Comparison of ENCODE assay signal across 17 mouse cellular contexts in genomic region chr2:35208931-35209665, GRCm38 (mm10). TPM values are rescaled to one million over a fixed set of nuclear protein-coding genes. Genes with fewer than 3 reads are reported as not detected.
A peak's percentile ranks its signal among the peaks of the same experiment; 100 is the strongest.
DNase-seq lines count a peak whose midpoint lies in the region; ATAC-seq and TF ChIP-seq lines count a peak whose summit lies in the region.
"Had no signal": no experiment of that assay in that cellular context is flagged by ENCODE, and none has a peak within 500 bp of the region (broad histone marks: within the 10 kb centered on the region; RNA-seq: fewer than 3 reads in every experiment).

No protein-coding gene starts in this region.

- no peak for TF ChIP-seq CTCF in MEL (IDR thresholded peaks at IDR 0.05 in 2 of 3, conservative IDR thresholded peaks at IDR 0.05 in 1 of 3; ENCODE audit: control insufficient read depth in 1 of 3, insufficient read depth in 1 of 3, low read depth in 2 of 3, low read length in 3 of 3, poor library complexity in 1 of 3, severe bottlenecking in 1 of 3)
- no peak for TF ChIP-seq CTCF in layer of hippocampus, adult 2 months (conservative IDR thresholded peaks at IDR 0.05)

- 59% methylated on average over 8 of the region's 8 CpGs for WGBS in stomach, embryonic 16.5 days
- WGBS in forebrain, embryonic 16.5 days = 74% methylated on average over 8 of the region's 8 CpGs

- peak overlapping the region; percentile 20 to 52 for H3K4me3 ChIP-seq in MEL (ENCODE audit: control insufficient read depth in 1 of 2, insufficient read depth in 1 of 2, low read depth in 2 of 2, low read length in 2 of 2)
- H3K4me3 ChIP-seq in stomach, embryonic 16.5 days (replicated peaks; ENCODE audit: low read length) = no peak overlapping the region
- no peak overlapping the region for H3K4me3 ChIP-seq in forebrain, embryonic 16.5 days (replicated peaks; ENCODE audit: low read length)
- no peak overlapping the region for H3K4me3 ChIP-seq in layer of hippocampus, adult 2 months
- H3K4me3 ChIP-seq: forebrain, embryonic 13.5 days; gastrocnemius, adult 2 months; heart, embryonic 10.5 days; myocyte had no signal

- H3K27me3 ChIP-seq in MEL (ENCODE audit: control insufficient read depth in 1 of 2, insufficient read depth in 2 of 2, low read length in 2 of 2) = no peaks in the 10 kb centered on the region
- no peaks in the 10 kb centered on the region for H3K27me3 ChIP-seq in stomach, embryonic 16.5 days (ENCODE audit: control insufficient read depth, insufficient read depth, low read length)
- H3K27me3 ChIP-seq in forebrain, embryonic 16.5 days (replicated peaks; ENCODE audit: control insufficient read depth, insufficient read depth, low read length) = no peaks in the 10 kb centered on the region

- peak; percentile 24 for DNase-seq in thymus, postnatal 0 days (ENCODE audit: low spot score)
- DNase-seq in thymus, postnatal 14 days = no peak
- peak; percentile 80 for DNase-seq in MEL (ENCODE audit: low read depth, low spot score)
- DNase-seq in layer of hippocampus, adult 2 months (ENCODE audit: low spot score in 2 of 2) = no peak
- DNase-seq: cerebellum, adult 11 months; cerebellum, postnatal 36 days; gastrocnemius, adult 2 months; heart, postnatal 36 days; layer of hippocampus, adult 9-11 months; thymus, adult 18-20 months had no signal

- no peak for TF ChIP-seq RAD21 in MEL (IDR thresholded peaks at IDR 0.05; ENCODE audit: low read depth, low read length)

- TF ChIP-seq POLR2A in MEL (IDR thresholded peaks at IDR 0.05; ENCODE audit: control insufficient read depth in 1 of 2, insufficient read depth in 1 of 2, low read depth in 1 of 2, low read length in 2 of 2, poor library complexity in 1 of 2) = 0 out of 4 replicates have a peak, but pooled peaks of 1 of the 2 experiments have one; percentile 27

- H3K4me1 ChIP-seq in MEL (ENCODE audit: control insufficient read depth in 1 of 2, insufficient read depth in 2 of 2, low read length in 2 of 2) = peaks cover 6 to 27% of the 10 kb centered on the region in 2 experiments; a peak in 3 of 4 replicates
- H3K4me1 ChIP-seq in stomach, embryonic 16.5 days (ENCODE audit: control insufficient read depth, insufficient read depth, low read length) = no peaks in the 10 kb centered on the region
- no peaks in the 10 kb centered on the region for H3K4me1 ChIP-seq in forebrain, embryonic 16.5 days (replicated peaks; ENCODE audit: control insufficient read depth, insufficient read depth, low read length)
- H3K4me1 ChIP-seq: forebrain, embryonic 13.5 days had no signal

- no peak overlapping the region for H3K4me2 ChIP-seq in stomach, embryonic 16.5 days (ENCODE audit: low read depth, low read length)
- no peak overlapping the region for H3K4me2 ChIP-seq in forebrain, embryonic 16.5 days (ENCODE audit: low read length)
- H3K4me2 ChIP-seq: forebrain, embryonic 13.5 days had no signal

- peak overlapping the region; percentile 51 for H3K9ac ChIP-seq in MEL (ENCODE audit: control insufficient read depth, low read depth, low read length, poor library complexity, severe bottlenecking)
- no peak overlapping the region for H3K9ac ChIP-seq in stomach, embryonic 16.5 days (ENCODE audit: low read length)
- no peak overlapping the region for H3K9ac ChIP-seq in forebrain, embryonic 16.5 days (replicated peaks; ENCODE audit: low read depth, low read length)
- H3K9ac ChIP-seq: forebrain, embryonic 13.5 days; liver, embryonic 14.5 days had no signal

- ATAC-seq in inflammation-experienced regulatory T-cells, adult 6 months = peak; percentile 64
- no peak for ATAC-seq in stomach, embryonic 16.5 days (ENCODE audit: insufficient read depth, low FRiP score)
- no peak for ATAC-seq in forebrain, embryonic 16.5 days
- ATAC-seq: forebrain, embryonic 13.5 days had no signal

- no peaks in the 10 kb centered on the region for H3K79me2 ChIP-seq in MEL (ENCODE audit: control insufficient read depth, insufficient read depth, low read length, poor library complexity)

- H3K27ac ChIP-seq in MEL (ENCODE audit: control insufficient read depth, low read depth, low read length) = peak overlapping the region; percentile 69
- 0 out of 2 replicates have a peak overlapping the region, but pooled peaks have one; percentile 12 for H3K27ac ChIP-seq in stomach, embryonic 16.5 days (ENCODE audit: low read length)
- no peak overlapping the region for H3K27ac ChIP-seq in forebrain, embryonic 16.5 days (ENCODE audit: low read length)
- H3K27ac ChIP-seq in layer of hippocampus, adult 2 months = no peak overlapping the region
- H3K27ac ChIP-seq: forebrain, embryonic 13.5 days; gastrocnemius, adult 2 months; heart, embryonic 10.5 days; liver, embryonic 14.5 days had no signal

- TF ChIP-seq EP300 in MEL (IDR thresholded peaks at IDR 0.05; ENCODE audit: low read depth in 1 of 2, low read length in 2 of 2) = peak in 1 of 2 experiments; percentile 25; a peak in 3 of 4 replicates

- H3K9me3 ChIP-seq in MEL (replicated peaks; ENCODE audit: insufficient read depth, low read length) = no peaks in the 10 kb centered on the region
- no peaks in the 10 kb centered on the region for H3K9me3 ChIP-seq in stomach, embryonic 16.5 days (replicated peaks; ENCODE audit: control insufficient read depth, low read length)
- no peaks in the 10 kb centered on the region for H3K9me3 ChIP-seq in forebrain, embryonic 16.5 days (ENCODE audit: control insufficient read depth, low read length)
- H3K9me3 ChIP-seq: forebrain, embryonic 13.5 days; heart, embryonic 10.5 days had no signal

- H3K36me3 ChIP-seq in MEL (ENCODE audit: control insufficient read depth in 1 of 2, insufficient read depth in 2 of 2, low read length in 2 of 2) = peaks cover 0 to 15% of the 10 kb centered on the region in 2 experiments; a peak in 2 of 4 replicates
- no peaks in the 10 kb centered on the region for H3K36me3 ChIP-seq in stomach, embryonic 16.5 days (ENCODE audit: control insufficient read depth, insufficient read depth, low read length)
- H3K36me3 ChIP-seq in forebrain, embryonic 16.5 days (ENCODE audit: control insufficient read depth, insufficient read depth) = no peaks in the 10 kb centered on the region
- H3K36me3 ChIP-seq: heart, embryonic 10.5 days had no signal

TF ChIP-seq in MEL, 35 proteins besides CTCF, POLR2A, EP300 and RAD21 (continues in another document):
- TF ChIP-seq TBP (IDR thresholded peaks at IDR 0.05; ENCODE audit: low read depth, low read length) (0 out of 2 replicates have a peak, but pooled peaks have one; percentile 38), MYB (IDR thresholded peaks at IDR 0.05; ENCODE audit: low read depth, low read length) (no peak), SMC3 (IDR thresholded peaks at IDR 0.05; ENCODE audit: low read depth, low read length) (no peak; the same call in 1 of the 2 replicates), RCOR1 (IDR thresholded peaks at IDR 0.05; ENCODE audit: low read depth, low read length) (no peak), USF2 (IDR thresholded peaks at IDR 0.05; ENCODE audit: borderline replicate concordance in 1 of 2, insufficient read depth in 1 of 2, low read depth in 1 of 2, low read length in 2 of 2) (peak in 1 of 2 experiments; percentile 48; a peak in 1 of 4 replicates), SIN3A (IDR thresholded peaks at IDR 0.05; ENCODE audit: low read length) (peak; percentile 38), HCFC1 (IDR thresholded peaks at IDR 0.05; ENCODE audit: low read depth, low read length) (peak; percentile 56), ZKSCAN1 (IDR thresholded peaks at IDR 0.05; ENCODE audit: low read depth, low read length) (no peak), MXI1 (IDR thresholded peaks at IDR 0.05; ENCODE audit: low read depth, low read length) (peak; percentile 56; the same call in 1 of the 2 replicates), POLR2AphosphoS2 (IDR thresholded peaks at IDR 0.05; ENCODE audit: low read length) (no peak), ETS1 (IDR thresholded peaks at IDR 0.05; ENCODE audit: low read depth, low read length) (peak; percentile 23; the same call in 1 of the 2 replicates), E2F4 (IDR thresholded peaks at IDR 0.05; ENCODE audit: borderline replicate concordance, low read depth, low read length) (no peak), ZMIZ1 (IDR thresholded peaks at IDR 0.05; ENCODE audit: low read depth, low read length) (no peak), GATA1 (IDR thresholded peaks at IDR 0.05; ENCODE audit: low read depth, low read length) (no peak), KAT2A (conservative IDR thresholded peaks at IDR 0.05; ENCODE audit: low read depth, low read length) (no peak), MAZ (IDR thresholded peaks at IDR 0.05; ENCODE audit: low read depth, low read length) (no peak), USF1 (IDR thresholded peaks at IDR 0.05; ENCODE audit: low read depth, low read length) (peak; percentile 85), GABPA (IDR thresholded peaks at IDR 0.05; ENCODE audit: low read depth, low read length) (0 out of 2 replicates have a peak, but pooled peaks have one; percentile 17), TAL1 (IDR thresholded peaks at IDR 0.05; ENCODE audit: low read length) (no peak), CHD1 (IDR thresholded peaks at IDR 0.05; ENCODE audit: low read depth, low read length) (no peak), NRF1 (IDR thresholded peaks at IDR 0.05; ENCODE audit: insufficient read depth, low read depth, low read length, poor library complexity, severe bottlenecking) (no peak)

RNA-seq across cellular contexts. Expression of gene Rab14, which starts 8.2 kb away (rescaled TPM):
- polyA plus RNA-seq in thymus, postnatal 0 days (2015; fragmentation: Nextera tagmentation; extraction: Ambion mirVana) = 309 and 366 TPM in 2 replicates
- 27.2 and 28.1 TPM in 2 replicates for total RNA-seq in MEL (2012; rRNA removed)
- 10 to 100 TPM; 78.1 to 81.6 TPM for polyA plus RNA-seq in MEL (2012; ENCODE audit: insufficient read depth in 1 of 2, insufficient read length in 2 of 2, low read depth in 1 of 2, low replicate concordance in 2 of 2, missing spikeins in 1 of 2)
- polyA plus RNA-seq in inflammation-experienced regulatory T-cells, adult 6 months (2017; shearing (Covaris generic)) = 100 to 1,000 TPM; 103 to 133 (median 130) TPM
- 292 and 332 TPM in 2 replicates for polyA plus RNA-seq in stomach, embryonic 16.5 days (2015; fragmentation: Nextera tagmentation; extraction: Ambion mirVana)
- polyA plus RNA-seq in forebrain, embryonic 16.5 days (2015; fragmentation: Nextera tagmentation; extraction: Ambion mirVana) = 405 and 452 TPM in 2 replicates
- 100 to 1,000 TPM; 234 to 238 TPM for total RNA-seq in layer of hippocampus, adult 2 months (2021)

RNA-seq across cellular contexts. Expression of gene Gsn, which starts 47.1 kb away (rescaled TPM):
- polyA plus RNA-seq in thymus, postnatal 0 days (2015; fragmentation: Nextera tagmentation; extraction: Ambion mirVana) = 139 TPM in 2 replicates
- total RNA-seq in MEL (2012; rRNA removed) = 6.0 and 8.0 TPM in 2 replicates
- 1 to 10 TPM in 1 of 2 experiments, not detected in 1; 8.2 TPM for polyA plus RNA-seq in MEL (2012; ENCODE audit: insufficient read depth in 1 of 2, insufficient read length in 2 of 2, low read depth in 1 of 2, low replicate concordance in 2 of 2, missing spikeins in 1 of 2)
- 10 to 100 TPM; 16.2 to 28.8 (median 25.4) TPM for polyA plus RNA-seq in inflammation-experienced regulatory T-cells, adult 6 months (2017; shearing (Covaris generic))
- polyA plus RNA-seq in stomach, embryonic 16.5 days (2015; fragmentation: Nextera tagmentation; extraction: Ambion mirVana) = 386 and 449 TPM in 2 replicates
- 16.7 and 22.3 TPM in 2 replicates for polyA plus RNA-seq in forebrain, embryonic 16.5 days (2015; fragmentation: Nextera tagmentation; extraction: Ambion mirVana)
- total RNA-seq in layer of hippocampus, adult 2 months (2021) = 10 to 100 TPM; 46.5 to 49.1 TPM

Comparison
In these comparisons a context has a peak if more than half of its experiments do, and no peak if none do; other contexts are left out.
1. DNase-seq: peak in thymus, postnatal 0 days (single experiment) and MEL (single experiment); none in thymus, postnatal 14 days (single experiment) and layer of hippocampus, adult 2 months (0 of 2).
2. H3K27ac ChIP-seq: peak in MEL (single experiment) and stomach, embryonic 16.5 days (single experiment); none in forebrain, embryonic 16.5 days (single experiment) and layer of hippocampus, adult 2 months (single experiment).
3. H3K4me3 ChIP-seq: peak in MEL (2 of 2); none in stomach, embryonic 16.5 days (single experiment), forebrain, embryonic 16.5 days (single experiment) and layer of hippocampus, adult 2 months (single experiment).